Mouse (Mus musculus) layer of hippocampus, adult 9-11 months (tissue): ENCODE data around the gene Abraxas2.
A peak's percentile ranks its signal among the peaks of the same experiment; 100 is the strongest.

Experiments
- DNase-seq: peaks from one replicate; pipeline ENCODE4 v3.0.0; 2022

Gene Abraxas2

DNA sequence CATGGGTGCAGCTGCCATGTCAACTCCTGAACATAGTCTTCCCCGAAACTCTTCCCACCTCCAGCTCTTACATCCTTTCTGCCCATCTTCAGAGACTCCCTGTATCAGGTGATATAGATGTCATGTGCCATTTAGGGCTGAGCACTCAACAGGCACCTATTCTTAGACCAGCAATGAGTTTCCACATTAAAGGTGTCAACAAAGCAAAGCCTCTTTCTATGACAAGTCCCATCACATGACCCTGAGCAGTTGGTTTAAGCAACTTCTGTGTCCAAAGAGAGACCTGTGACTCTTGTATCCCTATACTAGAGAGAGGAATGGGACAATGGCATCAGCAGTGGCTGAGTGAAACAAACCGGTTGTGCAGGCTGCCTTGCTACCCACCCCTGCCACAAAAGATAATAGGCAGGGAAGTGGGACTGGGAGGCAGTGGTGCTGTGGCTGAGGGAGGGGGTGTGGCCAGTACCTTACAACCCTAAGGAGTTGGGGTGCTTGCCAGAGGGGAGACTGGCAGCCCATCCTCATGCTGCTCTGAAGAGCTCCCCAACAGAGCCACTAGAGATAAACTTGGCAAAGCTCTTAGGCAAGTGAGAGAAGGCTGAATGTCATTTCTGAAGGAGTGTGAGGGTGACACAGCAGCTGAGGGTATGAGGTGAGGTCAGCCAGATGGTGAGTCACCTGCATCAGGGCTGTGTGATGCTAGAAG lies 42.0 kb downstream of the Abraxas2 start:
- DNase-seq, result no peak

DNA sequence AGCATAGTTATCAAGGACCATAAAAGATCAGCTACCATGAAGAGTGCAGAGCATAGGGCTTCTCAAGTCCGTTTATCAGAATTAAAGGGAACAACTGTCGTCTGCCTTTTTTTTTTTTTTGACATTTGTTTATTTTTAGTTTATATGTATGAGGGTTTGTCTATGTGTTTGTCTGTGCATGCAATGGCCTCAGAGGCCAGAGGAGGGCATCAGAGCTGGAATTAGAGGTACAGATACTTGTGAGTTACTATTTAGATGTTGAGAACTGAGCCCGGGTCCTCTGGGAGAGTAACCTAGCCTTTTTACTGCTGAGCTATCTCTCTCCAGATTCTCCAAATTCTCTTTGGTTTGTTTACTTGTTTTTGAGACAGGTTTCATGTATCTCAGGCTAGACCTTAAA lies 44.8 kb downstream of the Abraxas2 start:
- no peak for DNase-seq

DNA sequence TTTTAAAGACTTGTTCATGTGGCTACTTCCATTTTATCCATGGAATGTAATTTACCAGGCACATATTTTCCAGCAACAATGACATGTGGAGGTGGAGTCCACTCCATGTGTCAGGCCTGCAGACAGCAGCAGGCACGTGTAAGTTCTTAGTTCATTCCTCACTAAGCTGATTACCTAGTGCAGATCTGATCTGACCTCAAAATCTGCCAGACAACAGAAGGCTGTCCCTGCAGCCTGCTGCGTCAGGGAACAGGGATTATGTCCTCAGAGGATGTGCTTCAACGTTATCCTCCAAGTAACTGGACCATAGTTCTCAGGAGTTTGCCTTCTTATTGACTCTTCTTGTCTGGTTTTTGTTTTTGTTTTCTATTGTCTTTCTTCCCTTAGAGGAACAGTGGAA lies 62.9 kb downstream of the Abraxas2 start:
- no peak for DNase-seq

GRCm38 (mm10) chr7:132925227-132925626 lies 66.2 kb downstream of the Abraxas2 start:
- no peak for DNase-seq

DNA sequence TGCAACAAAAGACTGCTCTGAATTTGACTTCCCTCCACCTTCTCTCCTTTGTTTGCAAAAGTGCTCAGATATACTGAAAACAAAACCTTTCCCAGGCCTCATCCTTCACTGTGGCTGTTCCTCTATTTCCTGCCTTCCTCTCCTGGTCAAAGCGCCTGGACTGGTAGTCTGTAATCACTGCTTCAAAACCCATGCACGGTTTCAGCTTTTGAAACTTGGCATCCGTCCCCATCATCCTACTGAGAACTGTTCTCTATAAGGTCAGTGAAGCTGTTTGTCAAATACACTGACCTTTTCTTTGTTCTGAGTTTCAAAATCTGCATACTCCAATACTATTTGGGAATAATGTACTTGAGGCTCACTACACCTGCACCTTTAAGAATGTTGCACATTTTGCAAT lies 68.2 kb downstream of the Abraxas2 start:
- no peak for DNase-seq

DNA sequence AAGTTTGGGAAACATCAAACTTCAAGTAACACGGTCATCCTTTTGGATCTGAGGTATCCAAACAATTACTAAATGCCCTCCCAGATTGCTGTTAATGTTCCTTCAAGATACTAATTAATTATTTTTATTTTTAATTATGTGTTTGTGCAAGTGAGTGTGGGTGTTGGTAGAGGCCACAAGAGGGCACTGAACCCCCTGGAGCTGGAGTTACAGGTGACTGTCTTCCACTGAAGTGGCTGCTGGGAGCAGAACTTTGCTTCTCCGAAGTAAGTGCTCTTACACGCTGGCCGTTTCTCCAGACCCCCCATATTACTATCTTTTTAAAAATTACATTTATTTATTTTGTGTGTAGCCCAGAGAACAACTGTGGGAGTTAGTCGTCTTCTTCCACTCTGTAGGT lies 71.0 kb downstream of the Abraxas2 start:
- no peak for DNase-seq

DNA sequence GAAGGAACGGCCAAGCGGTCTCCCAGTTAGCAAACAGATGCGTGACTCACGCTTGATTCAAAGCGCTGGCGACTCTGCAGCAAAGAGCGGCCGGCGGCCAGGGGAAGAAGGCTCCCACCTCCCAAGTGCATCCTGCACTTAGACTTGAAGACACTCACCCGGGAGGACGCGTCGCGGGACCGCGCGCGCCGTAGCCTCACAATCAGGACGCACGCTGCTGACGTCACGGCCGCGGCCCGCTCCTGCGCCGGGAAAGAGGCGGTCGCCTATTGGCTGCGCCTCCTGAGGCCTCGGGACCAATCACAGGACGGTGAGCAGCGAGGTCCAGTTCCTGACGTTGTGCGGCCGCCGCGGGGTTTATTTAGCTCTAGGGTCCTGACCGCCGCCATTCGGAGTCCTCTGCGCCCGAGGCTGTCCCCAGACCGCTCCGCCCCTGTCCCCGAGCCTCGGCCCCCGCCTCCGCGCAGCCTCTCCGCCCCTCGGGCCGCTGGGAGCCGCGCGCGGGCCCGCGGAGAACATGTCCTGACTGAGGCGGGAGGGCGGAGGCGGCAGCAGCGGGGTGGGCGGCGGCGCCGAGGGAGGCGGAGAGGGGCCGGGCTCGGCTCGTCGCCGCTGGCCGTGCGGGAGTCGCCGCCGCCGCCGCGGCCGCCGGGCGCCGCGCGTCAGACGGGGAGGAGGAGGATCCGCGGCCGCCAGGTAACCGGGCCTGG lies 72.0 kb downstream of the Abraxas2 start, which contains the start of gene Zranb1:
Gene Zranb1, plus strand, starts transcription at position 293 of the 710 bp plus-strand sequence.
- DNase-seq, result peak; percentile 99

DNA sequence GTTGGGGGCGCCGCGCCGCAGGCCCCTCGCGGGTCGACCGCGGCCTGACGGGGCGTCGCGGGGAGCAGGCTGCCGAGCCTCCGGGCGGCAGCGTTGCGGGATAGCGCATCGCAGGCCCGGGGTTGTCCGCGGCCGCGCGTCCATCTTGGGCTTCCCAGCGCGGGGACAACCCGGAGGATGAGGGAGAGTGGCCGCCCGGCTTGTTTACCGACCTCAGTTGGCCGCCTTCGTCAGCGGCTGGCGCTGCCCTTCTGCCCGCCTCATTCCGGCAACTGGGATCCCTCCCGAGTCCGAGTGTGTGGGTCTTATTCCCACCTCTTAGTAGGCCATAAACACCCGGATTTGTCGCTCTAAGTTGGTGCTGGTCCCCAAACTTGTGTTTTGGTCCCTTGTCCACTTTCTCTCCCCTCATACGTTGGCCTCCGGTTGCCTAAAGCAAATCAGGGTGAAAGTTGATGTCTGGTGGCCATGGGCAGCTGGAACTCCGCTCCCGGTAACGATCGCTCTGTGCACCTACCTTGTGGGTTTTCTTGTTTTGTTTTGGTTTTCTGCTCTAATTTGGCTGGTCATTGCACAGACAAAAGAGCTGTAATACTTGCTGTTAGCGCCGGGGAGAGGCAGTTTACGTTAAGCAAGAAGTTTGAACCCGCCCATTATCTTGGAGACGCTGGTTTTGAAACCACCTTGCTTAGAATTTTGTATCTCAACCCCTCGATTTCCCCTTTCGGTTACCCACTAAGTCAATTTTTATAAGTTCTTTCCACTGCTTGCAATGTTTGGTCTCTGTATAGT lies 72.7 kb downstream of the Abraxas2 start:
- peak; percentile 20 for DNase-seq

GRCm38 (mm10) chr7:132933331-132933730 lies 74.3 kb downstream of the Abraxas2 start:
- DNase-seq, result no peak
